Mouse (Mus musculus): ENCODE measurements around the gene Grm4.

- no peak for TF ChIP-seq GATA1 (IDR thresholded peaks at IDR 0.05; ENCODE audit: borderline replicate concordance, low read length)
- no peak for TF ChIP-seq FLI1 (IDR thresholded peaks at IDR 0.05; ENCODE audit: low read length)
These were observed 28.0 kb upstream of the Grm4 start for GRCm38 (mm10) chr17:27549234-27549633.
